Mouse (Mus musculus) forebrain, embryonic 12.5 days (tissue): Measurements from ENCODE around the gene Cmtm3. TPM values are rescaled to one million over a fixed set of nuclear protein-coding genes. Genes with fewer than 3 reads are reported as not detected.
A peak's percentile ranks its signal among the peaks of the same experiment; 100 is the strongest.

Experiments used
- ATAC-seq: fragments of 200-750 bp; cut with Nextera tagmentation; 2 replicates; pipeline ENCODE4 v1.8.0; 2017; ENCODE audit warnings: moderate TSS enrichment; ENCODE audit not compliant: low FRiP score
- H3K27ac ChIP-seq: fragments of 300-500 bp; sonication (generic); 2 replicates; pipeline ENCODE4 v1.5.1; 2016; ENCODE audit warnings: mild to moderate bottlenecking
- H3K27me3 ChIP-seq: fragments of 300-500 bp; sonication (generic); 2 replicates; pipeline ENCODE4 v1.6.1; 2016; ENCODE audit warnings: mild to moderate bottlenecking
- H3K36me3 ChIP-seq: fragments of 300-500 bp; sonication (generic); replicated peaks from 2 replicates; pipeline ENCODE4 v1.6.1; 2016; ENCODE audit warnings: mild to moderate bottlenecking
- H3K4me1 ChIP-seq: fragments of 300-500 bp; sonication (generic); 2 replicates; pipeline ENCODE4 v1.6.1; 2016
- H3K4me2 ChIP-seq: fragments of 300-500 bp; sonication (generic); 2 replicates; pipeline ENCODE4 v1.6.1; 2016; ENCODE audit warnings: mild to moderate bottlenecking, moderate library complexity
- H3K4me3 ChIP-seq: fragments of 300-500 bp; sonication (generic); replicated peaks from 2 replicates; pipeline ENCODE4 v1.5.1; 2016; ENCODE audit warnings: mild to moderate bottlenecking
- H3K9ac ChIP-seq: fragments of 300-500 bp; sonication (generic); 2 replicates; pipeline ENCODE4 v1.6.1; 2016; ENCODE audit warnings: mild to moderate bottlenecking
- H3K9me3 ChIP-seq: fragments of 300-500 bp; sonication (generic); 2 replicates; pipeline ENCODE4 v1.6.1; 2016
- WGBS: fragments of 180-500 bp; shearing (Covaris S2); methylation state at CpG from one replicate; pipeline ENCODE4 v1.1.7; 2016; 5-methylcytosine and 5-hydroxymethylcytosine counted together
- polyA plus RNA-seq: library from polyadenylated mRNA; unstranded; fragments of >200 nt; fragmentation: Nextera tagmentation; extraction: Ambion mirVana; gene quantifications from 2 replicates; pipeline ENCODE4 v1.2.1, GENCODE M21; 2016

Cmtm3 gene
- polyA plus RNA-seq, 1 experiment from 2014 or later = 59.9 TPM

DNA sequence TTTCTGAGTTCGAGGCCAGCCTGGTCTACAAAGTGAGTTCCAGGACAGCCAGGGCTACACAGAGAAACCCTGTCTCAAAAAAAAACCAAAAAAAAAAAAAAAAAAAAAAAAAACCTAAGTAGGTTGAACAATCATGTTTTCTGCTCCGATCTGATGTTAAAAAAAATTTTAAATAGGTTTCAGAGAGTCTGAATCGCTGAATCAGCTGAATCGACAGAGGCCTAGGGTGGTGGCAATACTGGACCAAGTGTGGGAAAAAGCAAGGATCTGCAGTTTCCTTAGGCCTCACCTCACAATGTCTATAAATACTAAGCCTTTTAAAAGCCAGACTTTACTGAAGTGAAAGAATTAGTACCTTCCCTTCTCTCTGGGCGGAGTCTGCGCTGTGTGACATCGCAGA lies 53.9 kb downstream of the Cmtm3 start:
- Histone ChIP-seq H3K27ac (no peak overlapping the region), H3K4me1 (peaks cover 12% of the 10 kb centered on the region), H3K27me3 (no peaks in the 10 kb centered on the region), H3K36me3 (no peaks in the 10 kb centered on the region), H3K4me2 (no peak overlapping the region), H3K9ac (no peak overlapping the region), H3K9me3 (peaks cover 5% of the 10 kb centered on the region; the same call in 1 of the 2 replicates), H3K4me3 (no peak overlapping the region)
- 92% methylated on average over 7 of the region's 7 CpGs for WGBS
- ATAC-seq = no peak

DNA sequence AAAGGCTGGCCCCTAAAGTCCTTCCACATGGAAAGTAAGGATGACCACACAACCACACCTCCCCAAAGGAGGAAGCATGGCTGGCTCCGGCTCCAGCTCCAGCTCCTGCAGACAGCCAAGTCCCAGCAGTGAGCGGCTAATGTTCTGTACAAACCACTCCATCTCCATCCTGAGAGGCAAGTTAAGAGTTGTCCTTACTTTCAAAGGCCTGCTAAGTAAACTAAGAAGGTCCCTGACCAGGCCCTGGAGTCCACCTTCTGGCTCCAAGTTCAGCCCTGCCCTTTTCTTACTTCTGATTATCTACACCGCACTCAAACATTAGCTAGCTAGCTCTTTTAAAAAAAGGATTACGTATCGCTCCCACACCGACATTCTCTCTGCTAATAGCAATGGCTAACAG lies 54.6 kb downstream of the Cmtm3 start:
- Histone ChIP-seq H3K4me1 (peaks cover 12% of the 10 kb centered on the region), H3K4me2 (peak overlapping the region; percentile 97; the same call in 1 of the 2 replicates), H3K27ac (no peak overlapping the region), H3K4me3 (no peak overlapping the region), H3K27me3 (no peaks in the 10 kb centered on the region), H3K9me3 (peaks cover 6% of the 10 kb centered on the region; the same call in 1 of the 2 replicates), H3K9ac (no peak overlapping the region), H3K36me3 (no peaks in the 10 kb centered on the region)
- no peak for ATAC-seq
- WGBS = 87% methylated on average over 6 of the region's 6 CpGs

DNA sequence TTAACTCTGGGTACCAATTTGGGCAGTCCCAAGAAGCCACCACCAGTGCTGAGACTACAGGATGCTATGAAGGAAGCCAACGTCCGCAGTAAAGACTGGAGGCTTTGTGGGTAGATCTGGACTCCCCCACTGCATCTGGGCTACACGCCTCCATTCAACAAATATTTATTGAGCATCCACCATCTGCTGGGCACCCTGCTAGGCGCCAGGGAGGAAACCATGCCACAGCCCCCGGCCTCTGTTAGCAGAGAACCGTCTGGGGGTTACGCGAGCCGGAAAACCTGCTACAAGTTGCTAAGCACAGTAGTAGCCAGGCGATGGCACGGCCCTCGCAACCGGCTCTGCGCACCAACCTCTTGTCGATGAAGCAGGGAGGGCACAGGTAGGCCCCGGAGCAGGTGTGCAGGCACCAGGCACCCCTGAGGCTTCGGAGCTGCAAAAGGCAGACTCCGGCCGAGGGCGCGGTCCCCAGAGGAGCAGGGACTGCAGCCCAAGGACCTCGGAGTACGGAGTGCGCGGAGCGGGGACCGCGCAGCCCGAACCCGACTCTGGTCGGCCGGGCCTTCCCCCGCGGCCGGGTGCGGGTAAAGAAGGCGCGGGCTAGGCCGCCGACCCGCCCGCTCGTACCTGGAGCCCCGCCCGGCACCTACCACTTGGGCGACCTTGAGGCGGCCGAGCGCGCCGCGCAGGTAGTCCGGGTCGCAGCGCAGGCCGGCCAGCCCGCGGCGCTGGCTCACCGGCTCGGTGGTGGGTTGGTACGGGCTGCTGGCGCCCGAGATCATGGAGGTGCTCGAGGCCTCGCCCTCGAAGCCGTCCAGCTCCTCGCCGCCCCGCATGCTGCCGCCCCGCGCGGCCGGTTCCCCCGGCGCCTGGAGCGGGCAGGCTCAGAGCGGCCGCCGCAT lies 55.8 kb downstream of the Cmtm3 start:
- H3K4me2 ChIP-seq = peak overlapping the region; percentile 97
- H3K4me3 ChIP-seq = peak overlapping the region; percentile 75
- H3K4me1 ChIP-seq = peaks cover 12% of the 10 kb centered on the region
- peak; percentile 84 for ATAC-seq
- WGBS = under 1% methylated on average over 80 of the region's 82 CpGs
- no peaks in the 10 kb centered on the region for H3K27me3 ChIP-seq
- H3K27ac ChIP-seq = peak overlapping the region; percentile 76; the same call in 1 of the 2 replicates
- H3K36me3 ChIP-seq = no peaks in the 10 kb centered on the region
- peaks cover 6% of the 10 kb centered on the region; the same call in 1 of the 2 replicates for H3K9me3 ChIP-seq
- peak overlapping the region; percentile 88 for H3K9ac ChIP-seq

DNA sequence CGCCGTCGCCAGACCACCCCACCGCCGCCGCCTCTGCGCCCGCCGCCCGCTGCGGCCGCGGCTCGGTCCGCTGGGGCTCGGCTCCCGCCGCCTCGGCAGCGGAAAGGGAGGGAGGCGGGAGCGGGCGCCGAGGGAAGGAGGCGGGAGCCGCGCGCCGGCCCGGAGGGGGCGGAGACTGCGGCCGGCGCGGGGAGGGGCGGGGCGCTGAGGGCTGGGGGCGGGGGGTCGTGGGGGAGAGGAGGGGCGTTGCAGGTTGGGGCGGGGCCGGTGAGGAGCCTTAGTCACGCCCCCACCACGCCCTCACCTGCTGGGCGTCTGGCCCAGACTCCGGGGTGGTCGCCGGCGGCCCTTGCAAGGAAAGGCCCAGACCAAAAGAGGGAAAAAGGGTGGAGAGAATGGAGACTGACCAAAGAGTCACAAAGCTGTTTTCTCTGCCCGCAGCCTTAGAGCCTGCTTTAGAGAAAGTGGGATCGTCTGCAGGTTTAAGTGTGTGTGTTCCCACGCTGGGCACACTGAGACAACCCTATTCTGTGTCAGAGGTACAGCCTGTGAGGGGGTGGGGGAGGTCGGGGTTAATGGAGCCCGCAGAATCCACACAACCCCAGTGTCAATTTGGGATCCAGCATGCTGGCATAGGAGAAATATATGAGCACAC lies 56.6 kb downstream of the Cmtm3 start, which contains the start of gene Cmtm4:
Gene Cmtm4 (minus strand): TSS at position 105 of the 655 bp plus-strand sequence.
- peak within 1 kb of the TSS; percentile 76; the same call in 1 of the 2 replicates for H3K27ac ChIP-seq
- peaks cover 6% of the 10 kb centered on the region; the same call in 1 of the 2 replicates for H3K9me3 ChIP-seq
- H3K27me3 ChIP-seq = no peaks in the 10 kb centered on the region
- H3K36me3 ChIP-seq = no peaks in the 10 kb centered on the region
- peaks cover 12% of the 10 kb centered on the region for H3K4me1 ChIP-seq
- H3K4me3 ChIP-seq = peak within 1 kb of the TSS; percentile 75
- 5% methylated on average over 16 of the region's 54 CpGs for WGBS
- H3K9ac ChIP-seq = peak within 1 kb of the TSS; percentile 88
- H3K4me2 ChIP-seq = peak within 1 kb of the TSS; percentile 97
- ATAC-seq = peak; percentile 90

Other genes with a start within 250 kb of the Cmtm3 start
- 10.0 and 10.9 TPM in 2 replicates for gene Cdh5, start 237.8 kb upstream of the Cmtm3 start, polyA plus RNA-seq
- 0.31 and 0.82 TPM in 2 replicates for gene Bean1, start 169.0 kb upstream of the Cmtm3 start, polyA plus RNA-seq
- gene Tk2, start 90.9 kb upstream of the Cmtm3 start, polyA plus RNA-seq = 35.4 and 35.9 TPM in 2 replicates
- gene Cklf, start 88.5 kb upstream of the Cmtm3 start, polyA plus RNA-seq = 39.6 and 45.2 TPM in 2 replicates
- gene Cmtm2a, start 46.2 kb upstream of the Cmtm3 start, polyA plus RNA-seq = not detected in 2 replicates
- gene Gm45711, start 29.3 kb upstream of the Cmtm3 start, polyA plus RNA-seq = not detected in 2 replicates
- gene Cmtm1, start 29.3 kb upstream of the Cmtm3 start, polyA plus RNA-seq = not detected in 2 replicates
- not detected in 2 replicates for gene Gm11020, start 17.8 kb upstream of the Cmtm3 start, polyA plus RNA-seq
- not detected in 2 replicates for gene Cmtm2b, start 17.2 kb upstream of the Cmtm3 start, polyA plus RNA-seq
- 3.3 and 3.5 TPM in 2 replicates for gene Cmtm4, start 56.4 kb downstream of the Cmtm3 start, polyA plus RNA-seq
- gene Dync1li2, start 103.6 kb downstream of the Cmtm3 start, polyA plus RNA-seq = 129 and 136 TPM in 2 replicates
- gene Terb1, start 170.5 kb downstream of the Cmtm3 start, polyA plus RNA-seq = 0.18 and 0.32 TPM in 2 replicates
- gene Nae1, start 195.2 kb downstream of the Cmtm3 start, polyA plus RNA-seq = 124 and 128 TPM in 2 replicates
- 1.5 and 1.6 TPM in 2 replicates for gene Car7, start 195.3 kb downstream of the Cmtm3 start, polyA plus RNA-seq